Mouse (Mus musculus) CH12.LX (cell line): ENCODE results near the gene Retnlg. TPM values are rescaled to one million over a fixed set of nuclear protein-coding genes. Genes with fewer than 3 reads are reported as not detected.
"Not testable (repeated sequence)": the region's sequence is repeated elsewhere in the genome, so short reads cannot be mapped to it uniquely, and the experiment has no call there.

ENCODE experiments used
- DNase-seq: peaks from one replicate; pipeline ENCODE4 v3.0.0-alpha.2; 2013; ENCODE audit errors: extremely low read depth
- H3K27ac ChIP-seq: 2 replicates; pipeline ENCODE4 v1.5.1; 2012; ENCODE audit warnings: low read depth, mild to moderate bottlenecking, control low read depth, moderate library complexity; ENCODE audit not compliant: insufficient read depth
- H3K27me3 ChIP-seq: replicated peaks from 2 replicates; pipeline ENCODE3; 2012; ENCODE audit warnings: inconsistent platforms
- H3K36me3 ChIP-seq, 2 experiments: replicated peaks in 1 of 2; 2 replicates each; pipeline versions ENCODE3 to v1.6.1; 2012; ENCODE audit warnings: inconsistent platforms in 1 of 2, low read length in 1 of 2, mild to moderate bottlenecking in 1 of 2, mixed read lengths in 1 of 2, moderate library complexity in 1 of 2; ENCODE audit not compliant: control insufficient read depth in 1 of 2, insufficient read depth in 1 of 2
- H3K4me1 ChIP-seq, 2 experiments: 2 replicates each; pipeline ENCODE4 v1.6.1; 2012; ENCODE audit warnings: inconsistent platforms in 1 of 2, moderate library complexity in 1 of 2; ENCODE audit not compliant: insufficient read depth in 2 of 2, control insufficient read depth in 1 of 2
- H3K4me2 ChIP-seq: 2 replicates; pipeline ENCODE4 v1.6.1; 2012; ENCODE audit warnings: low read depth, mild to moderate bottlenecking, control low read depth; ENCODE audit not compliant: poor library complexity, insufficient read depth, severe bottlenecking
- H3K4me3 ChIP-seq, 3 experiments: fragments of 150-350 bp in 1 of 3; sonication (generic) in 1 of 3; replicated peaks in 1 of 3; 2 replicates each; pipeline versions ENCODE3 to v1.5.1; 2011 to 2012; ENCODE audit warnings: low read depth in 2 of 3, low read length in 2 of 3, mild to moderate bottlenecking in 2 of 3, moderate library complexity in 2 of 3, control low read depth in 1 of 3, improper control_type of control experiment in 1 of 3, inconsistent platforms in 1 of 3, mixed read lengths in 1 of 3; ENCODE audit not compliant: poor library complexity in 1 of 3
- H3K79me2 ChIP-seq: replicated peaks from 2 replicates; pipeline ENCODE4 v1.6.1; 2012; ENCODE audit warnings: mild to moderate bottlenecking, moderate library complexity; ENCODE audit not compliant: control insufficient read depth, poor library complexity, insufficient read depth, severe bottlenecking; ENCODE audit errors: extremely low read depth
- H3K9ac ChIP-seq: 2 replicates; pipeline ENCODE4 v1.6.1; 2012; ENCODE audit warnings: low read depth, mild to moderate bottlenecking, control low read depth, moderate library complexity; ENCODE audit not compliant: insufficient read depth
- H3K9me3 ChIP-seq: replicated peaks from 2 replicates; pipeline ENCODE3; 2012; ENCODE audit warnings: low read length, inconsistent platforms, mixed read lengths
- BHLHE40 ChIP-seq: IDR thresholded peaks from 2 replicates; pipeline ENCODE4 v1.6.1; 2011; ENCODE audit warnings: mild to moderate bottlenecking, low read depth, low read length, improper control_type of control experiment
- CHD2 ChIP-seq: IDR thresholded peaks from 2 replicates; pipeline ENCODE4 v1.6.1; 2011; ENCODE audit warnings: low read length, improper control_type of control experiment
- CTCF ChIP-seq, 2 experiments: IDR thresholded peaks in 1 of 2; conservative IDR thresholded peaks in 1 of 2; 2 replicates each; pipeline ENCODE4 v1.5.1; 2011 to 2012; ENCODE audit warnings: low read depth in 2 of 2, low read length in 2 of 2, improper control_type of control experiment in 1 of 2, inconsistent platforms in 1 of 2, mild to moderate bottlenecking in 1 of 2, moderate library complexity in 1 of 2
- ELF1 ChIP-seq: IDR thresholded peaks from 2 replicates; pipeline ENCODE4 v1.6.1; 2014; ENCODE audit warnings: low read depth, mild to moderate bottlenecking, inconsistent platforms, low read length, improper control_type of control experiment
- GABPA ChIP-seq: IDR thresholded peaks from 2 replicates; pipeline ENCODE4 v1.6.1; 2012; ENCODE audit warnings: low read depth, low read length, improper control_type of control experiment, inconsistent platforms; ENCODE audit not compliant: insufficient replicate concordance
- JUND ChIP-seq: conservative IDR thresholded peaks from 2 replicates; pipeline ENCODE4 v1.6.1; 2011; ENCODE audit warnings: low read depth, low read length, improper control_type of control experiment
- KAT2A ChIP-seq: IDR thresholded peaks from 2 replicates; pipeline ENCODE4 v1.6.1; 2012; ENCODE audit warnings: low read length, improper control_type of control experiment, inconsistent platforms; ENCODE audit not compliant: insufficient replicate concordance
- MAZ ChIP-seq: IDR thresholded peaks from 2 replicates; pipeline ENCODE4 v1.6.1; 2012; ENCODE audit warnings: low read depth, mild to moderate bottlenecking, inconsistent platforms, low read length, improper control_type of control experiment, moderate library complexity
- MXI1 ChIP-seq: IDR thresholded peaks from 2 replicates; pipeline ENCODE4 v1.6.1; 2011; ENCODE audit warnings: mild to moderate bottlenecking, low read depth, low read length, improper control_type of control experiment
- MYC ChIP-seq: IDR thresholded peaks from 2 replicates; pipeline ENCODE4 v1.6.1; 2011; ENCODE audit warnings: low read depth, mild to moderate bottlenecking, improper control_type of control experiment, low read length
- NELFE ChIP-seq: IDR thresholded peaks from 2 replicates; pipeline ENCODE4 v1.6.1; 2011; ENCODE audit warnings: low read depth, low read length, improper control_type of control experiment
- NRF1 ChIP-seq: IDR thresholded peaks from 2 replicates; pipeline ENCODE4 v1.6.1; 2014; ENCODE audit warnings: low read depth, mild to moderate bottlenecking, inconsistent platforms, low read length, improper control_type of control experiment, moderate library complexity
- RCOR1 ChIP-seq: conservative IDR thresholded peaks from 2 replicates; pipeline ENCODE4 v1.6.1; 2012; ENCODE audit warnings: low read depth, mild to moderate bottlenecking, inconsistent platforms, low read length, improper control_type of control experiment
- TBP ChIP-seq: conservative IDR thresholded peaks from 2 replicates; pipeline ENCODE4 v1.6.1; 2011; ENCODE audit warnings: low read depth, low read length, improper control_type of control experiment
- TCF12 ChIP-seq: IDR thresholded peaks from 2 replicates; pipeline ENCODE4 v1.6.1; 2014; ENCODE audit warnings: low read depth, mild to moderate bottlenecking, inconsistent platforms, low read length, improper control_type of control experiment
- UBTF ChIP-seq: IDR thresholded peaks from 2 replicates; pipeline ENCODE4 v1.6.1; 2012; ENCODE audit warnings: low read depth, mild to moderate bottlenecking, inconsistent platforms, low read length, improper control_type of control experiment, moderate library complexity
- USF1 ChIP-seq: IDR thresholded peaks from 2 replicates; pipeline ENCODE4 v1.6.1; 2014; ENCODE audit warnings: low read depth, mild to moderate bottlenecking, inconsistent platforms, low read length, improper control_type of control experiment
- ZKSCAN1 ChIP-seq: IDR thresholded peaks from 2 replicates; pipeline ENCODE4 v1.6.1; 2012; ENCODE audit warnings: low read depth, inconsistent platforms, low read length, improper control_type of control experiment, borderline replicate concordance
- dilution Hi-C: fragments of 300-500 bp; cut with MboI; formaldehyde crosslinking; loops from 2 replicates; pipeline ENCODE4 v1.14.3; 2020; ENCODE audit warnings: low sequenced_read_pairs; ENCODE audit not compliant: extremely low pct_unique_long_range_greater_than_20kb, extremely low pct_ligation_motif_present
- in situ Hi-C: fragments of 300-500 bp; cut with MboI; formaldehyde crosslinking; loops from 3 replicates; pipeline ENCODE4 v1.14.3; 2019; ENCODE audit warnings: low sequenced_read_pairs, low pct_ligation_motif_present, low pct_unique_long_range_greater_than_20kb, mixed read lengths
- polyA plus RNA-seq: library from polyadenylated mRNA; unstranded; fragments of >175 nt; gene quantifications from 2 replicates; pipeline ENCODE4 v1.2.1, GENCODE M21; 2012; ENCODE audit warnings: low read depth; ENCODE audit not compliant: insufficient read length
- total RNA-seq, 2 experiments: library from RNA; depleted of rRNA; stranded (reverse); fragments of 300-350 nt in 1 of 2; fragments of >200 nt in 1 of 2; gene quantifications; 2 replicates each; pipeline ENCODE4 v1.2.3; 2012 to 2014

The Retnlg gene
- total and polyA plus RNA-seq, 3 experiments = not detected

DNA sequence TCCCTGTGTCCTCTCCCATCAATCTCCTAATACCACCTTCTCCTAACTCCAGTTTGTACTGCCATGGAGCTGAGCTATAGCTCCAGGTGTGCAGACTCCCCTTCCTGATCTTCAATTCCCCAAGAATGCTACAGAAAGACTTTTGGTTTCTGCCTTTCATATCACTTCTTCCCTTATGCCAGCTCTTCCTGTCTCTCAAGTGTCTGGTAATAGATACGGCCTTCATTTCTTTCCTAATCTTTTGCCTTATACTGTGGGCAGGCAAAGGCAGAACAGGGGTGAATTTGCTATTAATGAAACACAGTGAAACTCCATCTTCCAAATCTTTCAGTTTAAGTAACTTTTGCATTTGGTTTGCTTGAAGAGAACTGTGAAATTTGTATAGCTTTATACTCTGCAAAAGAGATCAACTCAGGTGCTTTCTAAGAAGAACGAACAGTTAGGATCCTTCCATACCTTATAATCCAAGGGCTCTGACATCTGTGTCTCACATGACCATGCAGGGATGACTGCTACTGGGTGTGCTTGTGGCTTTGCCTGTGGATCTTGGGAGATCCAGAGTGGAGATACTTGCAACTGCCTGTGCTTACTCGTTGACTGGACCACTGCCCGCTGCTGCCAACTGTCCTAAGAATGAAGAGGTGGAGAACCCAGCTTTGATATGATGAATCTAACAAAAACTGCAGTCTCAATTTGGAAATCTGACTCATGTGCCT, 28.6 kb upstream of the Retnlg start:
- in situ Hi-C loops = no loop called here
- H3K4me3 ChIP-seq = no peak overlapping the region
- H3K4me1 ChIP-seq = no peaks in the 10 kb centered on the region
- no peaks in the 10 kb centered on the region for H3K36me3 ChIP-seq
- no peak overlapping the region for H3K9ac ChIP-seq
- no peaks in the 10 kb centered on the region for H3K27me3 ChIP-seq
- dilution Hi-C loops = no loop called here
- no peaks in the 10 kb centered on the region for H3K79me2 ChIP-seq
- TF ChIP-seq RCOR1 (no peak), TCF12 (no peak)
- peaks cover 14% of the 10 kb centered on the region for H3K9me3 ChIP-seq
- DNase-seq = no peak
- H3K27ac ChIP-seq = no peak overlapping the region
- H3K4me2 ChIP-seq = no peak overlapping the region

- H3K27ac ChIP-seq, H3K9ac ChIP-seq, H3K4me2 ChIP-seq, in situ Hi-C loops, dilution Hi-C loops, DNase-seq, H3K79me2 ChIP-seq, H3K9me3 ChIP-seq, H3K4me3 ChIP-seq, H3K27me3 ChIP-seq, H3K36me3 ChIP-seq: not testable (repeated sequence)
- peaks cover 0 to 14% of the 10 kb centered on the region in 2 experiments; a peak in 1 of 4 replicates for H3K4me1 ChIP-seq
These were observed 7.4 kb upstream of the Retnlg start for GRCm38 (mm10) chr16:48865004-48865403.

GRCm38 (mm10) chr16:48867690-48868089, 4.7 kb upstream of the Retnlg start:
- DNase-seq = no peak
- Histone ChIP-seq H3K4me1 (peaks cover 0 to 14% of the 10 kb centered on the region in 2 experiments; a peak in 1 of 4 replicates), H3K9me3 (peaks cover 17% of the 10 kb centered on the region), H3K4me3 (no peak overlapping the region), H3K9ac (no peak overlapping the region), H3K27me3 (no peaks in the 10 kb centered on the region), H3K27ac (no peak overlapping the region), H3K36me3 (no peaks in the 10 kb centered on the region), H3K4me2 (no peak overlapping the region), H3K79me2 (no peaks in the 10 kb centered on the region)
- TF ChIP-seq ELF1 = no peak
- TF ChIP-seq TBP = no peak
- TF ChIP-seq BHLHE40 = no peak
- no peak for TF ChIP-seq MYC
- TF ChIP-seq CTCF (conservative IDR thresholded peaks at IDR 0.05 in 1 of 2, IDR thresholded peaks at IDR 0.05 in 1 of 2; ENCODE audit: low read depth in 2 of 2, low read length in 2 of 2) = no peak
- TF ChIP-seq MXI1 = no peak
- no peak for TF ChIP-seq ZKSCAN1
- no peak for TF ChIP-seq USF1
- no peak for TF ChIP-seq NRF1
- no peak for TF ChIP-seq UBTF
- no peak for TF ChIP-seq CHD2
- no peak for TF ChIP-seq KAT2A
- no peak for TF ChIP-seq MAZ
- no peak for TF ChIP-seq JUND
- no peak for TF ChIP-seq NELFE
- TF ChIP-seq GABPA = no peak
- dilution Hi-C loops = no loop called here
- in situ Hi-C loops = no loop called here
